Mouse (Mus musculus): Measurements from ENCODE around the gene Hnf4a. TPM values are rescaled to one million over a fixed set of nuclear protein-coding genes. Genes with fewer than 3 reads are reported as not detected.

The Hnf4a gene
- 0.65 and 1.2 TPM in 2 replicates for polyA plus RNA-seq (2012)

DNA sequence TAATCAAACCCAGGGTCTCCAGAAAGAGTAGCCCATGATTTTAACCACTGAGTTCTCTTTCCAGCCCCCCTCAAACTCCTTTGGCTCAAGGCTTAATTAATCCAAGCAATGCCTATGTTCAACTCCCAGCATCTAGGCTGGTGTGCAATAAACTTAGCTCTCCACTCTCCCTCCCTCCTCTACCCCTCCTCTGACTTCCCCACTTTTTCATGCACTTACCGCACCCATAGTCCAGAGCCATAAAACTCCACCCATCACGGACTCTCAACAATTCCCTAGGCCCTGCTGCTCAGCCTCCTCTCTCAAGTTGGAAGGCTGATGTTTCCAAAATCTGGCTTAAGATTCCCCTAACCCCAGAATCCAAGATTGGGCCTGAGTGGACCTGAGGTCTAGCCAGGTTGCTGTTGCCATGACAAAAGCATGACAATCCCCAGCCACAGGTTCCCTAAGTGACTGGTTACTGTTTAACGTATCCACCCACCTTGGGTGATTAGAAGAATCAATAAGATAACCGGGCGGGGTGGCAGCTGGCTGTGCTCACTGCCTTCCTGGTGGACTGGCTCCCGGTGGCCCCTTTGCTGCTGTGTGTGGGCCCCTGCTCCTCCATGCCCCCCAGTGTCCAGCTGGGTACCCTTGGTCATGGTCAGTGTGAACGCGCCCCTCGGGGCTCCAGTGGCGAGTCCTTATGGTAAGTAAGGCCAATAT, at the start of gene Hnf4a:
Gene Hnf4a (plus strand): TSS at position 509 of the 705 bp plus-strand sequence.

DNA sequence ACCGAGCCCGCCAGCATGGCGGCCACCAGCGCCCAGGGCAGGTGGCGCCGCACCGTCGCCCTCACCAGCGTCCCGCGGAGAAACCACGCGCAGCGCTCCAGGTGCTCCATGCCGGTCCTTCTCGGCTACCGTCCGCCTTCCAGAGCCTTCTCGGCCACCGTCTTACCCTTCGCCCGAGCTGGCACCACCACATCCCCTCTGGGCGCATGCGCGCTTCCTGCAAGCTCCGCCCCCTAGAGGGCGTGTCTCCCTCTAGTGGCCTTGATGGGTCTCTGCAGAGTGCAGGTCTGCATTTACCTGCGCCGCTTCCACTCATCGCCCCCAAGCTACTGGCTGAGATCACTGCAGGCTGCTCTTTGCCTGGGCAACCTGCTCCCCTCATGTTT, 34.1 kb upstream of the Hnf4a start, which contains the start of gene Fitm2:
Gene Fitm2 (minus strand): TSS at position 164 of the 386 bp plus-strand sequence.

DNA sequence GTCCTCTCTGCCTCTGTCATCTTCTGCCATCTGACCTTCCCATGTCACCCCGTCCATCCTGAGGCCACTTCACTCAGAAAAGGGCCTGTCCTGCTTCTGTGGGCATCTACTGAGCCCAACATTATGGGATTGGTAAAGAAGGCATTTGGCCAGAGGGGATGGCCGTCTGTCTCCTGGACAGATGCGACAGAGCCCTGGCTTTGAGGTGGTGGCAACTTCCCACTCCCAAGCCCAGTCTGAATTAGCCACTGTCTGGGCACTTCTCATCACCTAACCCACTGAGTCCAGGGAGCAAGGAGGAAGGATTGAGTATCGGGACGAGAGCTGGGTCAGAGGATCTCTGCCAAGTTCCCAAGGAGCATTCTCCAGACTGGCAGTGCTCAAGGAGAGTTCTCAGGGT, 14.6 kb upstream of the Hnf4a start, which contains the start of gene R3hdml:
Gene R3hdml (plus strand): TSS at position 301 of the 400 bp plus-strand sequence.

DNA sequence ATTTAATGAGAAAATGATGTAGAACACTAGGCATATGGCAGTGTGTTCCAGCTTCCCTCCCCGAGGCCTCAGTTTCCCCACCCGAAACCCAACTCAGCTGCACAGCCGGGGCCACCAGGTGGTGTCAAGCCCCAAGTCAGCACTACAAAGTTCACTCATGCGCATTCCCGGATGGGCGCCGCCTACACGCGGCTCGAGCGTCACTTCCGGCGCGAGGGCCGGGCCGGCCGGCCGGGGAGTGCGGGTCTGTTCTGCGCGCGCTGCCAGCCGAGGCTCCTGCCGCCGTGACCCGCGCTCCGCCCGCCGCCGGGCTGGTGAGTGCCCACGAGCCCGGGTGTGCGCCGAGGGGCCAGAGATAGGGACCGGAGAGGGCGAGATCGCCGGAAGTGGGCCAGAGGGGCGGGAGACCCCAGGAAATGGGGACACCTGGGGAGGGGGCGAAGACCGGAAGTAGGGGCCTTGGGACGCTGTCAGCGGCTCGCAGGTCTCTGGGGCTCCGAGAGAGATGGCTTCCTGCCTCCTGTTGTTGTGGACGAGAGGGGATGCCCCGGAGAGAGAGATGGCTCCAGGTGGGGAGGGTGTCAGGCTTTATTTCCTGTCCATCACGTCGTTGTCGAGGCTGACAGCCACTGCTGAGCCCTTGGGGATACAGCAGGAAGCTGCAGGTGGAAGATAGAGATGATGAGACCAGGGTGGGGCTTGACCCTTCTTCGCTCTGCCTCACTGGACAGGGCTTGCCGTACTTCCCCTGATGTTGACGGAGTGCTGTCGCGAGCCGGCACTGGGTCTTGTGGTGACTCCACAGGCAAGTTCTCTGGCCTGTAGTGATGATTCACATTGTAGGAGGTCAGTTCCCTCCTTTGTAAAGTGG, 95.7 kb downstream of the Hnf4a start, which contains the start of gene Ttpal:
Gene Ttpal (plus strand): TSS at position 214 of the 871 bp plus-strand sequence.

Other genes starting within 250 kb of the Hnf4a start
- not detected in 2 replicates for gene Jph2, start 108.8 kb upstream of the Hnf4a start, polyA plus RNA-seq (2012)
- 22.1 and 30.3 TPM in 2 replicates for gene Oser1, start 82.1 kb upstream of the Hnf4a start, polyA plus RNA-seq (2012)
- gene Gdap1l1, start 68.3 kb upstream of the Hnf4a start, polyA plus RNA-seq (2012), result 0.11 TPM in 1 of 2 replicates, not detected in the other
- gene Fitm2, start 34.2 kb upstream of the Hnf4a start, polyA plus RNA-seq (2012), result 1.7 and 1.9 TPM in 2 replicates
- not detected in 2 replicates for gene R3hdml, start 14.5 kb upstream of the Hnf4a start, polyA plus RNA-seq (2012)
- 12.6 and 16.3 TPM in 2 replicates for gene Ttpal, start 95.5 kb downstream of the Hnf4a start, polyA plus RNA-seq (2012)
- 118 and 119 TPM in 2 replicates for gene Serinc3, start 138.3 kb downstream of the Hnf4a start, polyA plus RNA-seq (2012)
- gene Pkig, start 151.6 kb downstream of the Hnf4a start, polyA plus RNA-seq (2012), result 294 and 339 TPM in 2 replicates
- gene Ada, start 243.4 kb downstream of the Hnf4a start, polyA plus RNA-seq (2012), result 35.9 and 36.2 TPM in 2 replicates